Comparison of ENCODE assay signal across 8 mouse cellular contexts in genomic region chr12:12995061-12995973, GRCm38 (mm10). TPM values are rescaled to one million over a fixed set of nuclear protein-coding genes. Genes with fewer than 3 reads are reported as not detected.
A peak's percentile ranks its signal among the peaks of the same experiment; 100 is the strongest.
DNase-seq lines count a peak whose midpoint lies in the region; ATAC-seq and TF ChIP-seq lines count a peak whose summit lies in the region.

No protein-coding gene starts in this region.

- H3K4me3 ChIP-seq in layer of hippocampus, adult 2 months = no peak overlapping the region

- DNase-seq in ovary, postnatal 36 days (ENCODE audit: low spot score) = peak; percentile 12
- no peak for DNase-seq in ovary, postnatal 14 days (ENCODE audit: low spot score)
- DNase-seq in heart, postnatal 10 days = peak; percentile 85 to 86
- peak; percentile 76 to 84 for DNase-seq in kidney, postnatal 25 days
- DNase-seq in lung, postnatal 25 days (ENCODE audit: low spot score) = peak; percentile 64
- no peak for DNase-seq in layer of hippocampus, adult 9-10 months (ENCODE audit: low spot score)
- no peak for DNase-seq in layer of hippocampus, adult 2 months (ENCODE audit: low spot score in 2 of 2)

- ATAC-seq in erythroblast, adult 5-6 weeks (replicated peaks; ENCODE audit: low FRiP score, poor library complexity, severe bottlenecking) = no peak

- no peak overlapping the region for H3K27ac ChIP-seq in layer of hippocampus, adult 2 months

- intact Hi-C loops in heart, postnatal 10 days (cut with DNase I) = no loop called here

- TF ChIP-seq CTCF in layer of hippocampus, adult 2 months (conservative IDR thresholded peaks at IDR 0.05) = no peak

RNA-seq across cellular contexts. Expression of gene Mycn, which starts 53.6 kb away (rescaled TPM):
- 10 to 100 TPM; 11.7 to 14.5 TPM for total RNA-seq in heart, postnatal 10 days (2021)
- not detected in 2 replicates for total RNA-seq in erythroblast, adult 5-6 weeks (2015; ENCODE audit: low replicate concordance)
- 0.56 TPM in 1 of 2 replicates, not detected in the other for total RNA-seq in erythroblast, adult 5-6 weeks (2017; ENCODE audit: low replicate concordance)
- 1 to 10 TPM; 8.7 to 9.2 TPM for total RNA-seq in layer of hippocampus, adult 2 months (2021)

Comparison
In these comparisons a context has a peak if more than half of its experiments do, and no peak if none do; other contexts are left out.
1. DNase-seq: peak in ovary, postnatal 36 days (single experiment), heart, postnatal 10 days (2 of 2), kidney, postnatal 25 days (2 of 2) and lung, postnatal 25 days (single experiment); none in ovary, postnatal 14 days (single experiment), layer of hippocampus, adult 9-10 months (single experiment) and layer of hippocampus, adult 2 months (0 of 2).
2. RNA of gene Mycn, which starts 53.6 kb away (total RNA-seq): 11.7 to 14.5 TPM in heart, postnatal 10 days and 8.7 to 9.2 TPM in layer of hippocampus, adult 2 months; 0.56 TPM in erythroblast, adult 5-6 weeks; every median in the first group is over 4 times any median in the second.